Mouse (Mus musculus) telencephalon, adult 2 months (tissue): Measurements from ENCODE around the gene Mrps15.
"Not testable (repeated sequence)": the region's sequence is repeated elsewhere in the genome, so short reads cannot be mapped to it uniquely, and the experiment has no call there.

ENCODE experiments used
- DNase-seq: peaks from one replicate; pipeline ENCODE4 v3.0.0-alpha.2; 2011; ENCODE audit warnings: low read depth, low spot score

The Mrps15 gene

DNA sequence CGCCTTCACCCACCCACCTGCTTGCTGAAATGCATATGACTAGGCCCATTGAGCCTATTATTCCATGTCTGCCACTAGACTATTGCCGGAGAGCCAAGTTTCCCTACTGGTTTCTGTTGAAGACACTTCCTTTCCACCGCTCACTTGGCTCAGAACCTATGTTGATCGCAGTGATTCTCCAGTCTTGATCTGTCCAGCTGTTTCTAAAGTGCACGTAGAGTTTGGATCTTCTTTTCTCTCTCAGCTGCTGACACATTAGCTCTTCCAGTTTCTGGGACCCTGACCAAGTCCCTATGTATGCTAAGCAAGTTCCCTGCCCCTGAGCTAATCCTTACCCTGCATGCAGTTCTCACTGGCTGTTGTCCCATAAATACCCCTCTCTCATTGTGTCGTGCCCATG is 31.1 kb downstream of the Mrps15 start:
- no peak for DNase-seq

DNA sequence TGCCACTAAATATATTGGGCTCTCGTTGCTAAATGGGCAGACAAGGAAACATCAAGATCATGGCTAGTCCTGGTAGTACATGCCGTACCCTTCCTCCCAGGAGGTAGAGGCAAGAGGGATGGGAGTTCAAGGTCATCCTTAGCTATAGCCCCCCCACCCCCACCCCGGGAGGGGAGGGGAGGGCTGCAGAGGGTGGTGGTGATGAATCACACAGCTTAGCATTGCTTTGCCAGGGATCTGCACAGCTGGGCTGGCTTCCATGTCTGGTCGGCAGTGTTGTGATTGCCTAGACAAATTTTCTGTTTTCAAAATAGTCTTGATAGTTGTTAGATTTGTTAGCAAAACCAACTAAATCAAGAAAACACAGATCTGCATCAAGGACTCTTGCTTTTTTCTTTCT is 32.5 kb downstream of the Mrps15 start:
- no peak for DNase-seq

DNA sequence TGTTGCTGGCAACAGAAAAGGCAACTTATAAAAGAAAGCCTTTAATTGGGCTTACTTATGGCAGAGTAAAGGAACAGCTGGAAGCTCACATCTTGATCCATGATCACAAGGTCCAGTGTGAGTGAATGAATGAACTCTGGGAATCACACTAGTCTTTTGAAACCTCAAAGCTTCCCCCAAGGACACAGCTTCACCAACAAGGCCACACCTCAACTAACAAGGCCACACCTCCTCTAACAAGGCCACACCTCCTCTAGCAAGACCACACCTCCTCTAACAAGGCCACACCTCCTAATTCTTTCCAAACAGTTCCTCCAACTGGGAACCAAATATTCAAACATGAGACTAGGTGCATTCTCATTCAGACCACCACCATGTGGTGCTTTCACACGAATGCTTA is 34.9 kb downstream of the Mrps15 start:
- DNase-seq: no peak

DNA sequence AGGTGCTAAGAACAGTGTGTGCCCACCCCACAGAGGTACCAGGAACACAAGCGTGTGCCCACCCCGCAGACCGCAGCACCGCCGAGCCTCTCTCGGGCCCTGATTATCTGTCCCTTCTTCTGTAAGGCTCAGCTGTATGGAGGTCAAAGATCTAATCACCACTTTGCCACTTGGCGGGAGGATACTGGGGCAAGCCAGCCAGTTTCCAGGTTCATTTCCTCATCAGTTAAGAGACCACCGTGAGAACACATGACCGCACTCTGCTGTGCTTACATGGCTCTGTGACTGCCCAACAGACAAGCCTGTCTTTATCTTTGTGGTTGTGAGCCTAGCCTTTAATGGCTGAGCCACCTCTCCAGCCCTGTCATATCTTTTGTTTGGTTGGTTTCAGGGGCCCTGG is 36.3 kb downstream of the Mrps15 start:
- no peak for DNase-seq

DNA sequence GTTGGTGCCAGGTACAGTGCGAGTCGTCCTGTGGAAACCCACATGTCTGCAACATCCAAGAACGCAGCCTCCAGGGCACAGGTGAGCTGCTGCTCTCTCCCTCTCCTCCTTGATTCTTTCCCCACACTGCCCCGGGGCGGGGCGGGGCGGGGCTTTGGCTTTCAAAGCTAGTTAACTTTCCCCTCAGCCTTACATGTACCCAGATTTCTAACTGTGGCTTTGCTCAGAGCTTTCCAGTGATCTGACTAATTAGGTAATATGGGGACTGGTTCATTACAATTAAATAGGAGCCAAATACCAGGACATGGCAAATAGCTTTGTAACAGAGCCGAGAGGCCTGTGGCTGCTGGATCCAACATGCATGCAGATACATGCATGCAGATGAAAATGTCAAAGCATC is 37.7 kb downstream of the Mrps15 start:
- no peak for DNase-seq

DNA sequence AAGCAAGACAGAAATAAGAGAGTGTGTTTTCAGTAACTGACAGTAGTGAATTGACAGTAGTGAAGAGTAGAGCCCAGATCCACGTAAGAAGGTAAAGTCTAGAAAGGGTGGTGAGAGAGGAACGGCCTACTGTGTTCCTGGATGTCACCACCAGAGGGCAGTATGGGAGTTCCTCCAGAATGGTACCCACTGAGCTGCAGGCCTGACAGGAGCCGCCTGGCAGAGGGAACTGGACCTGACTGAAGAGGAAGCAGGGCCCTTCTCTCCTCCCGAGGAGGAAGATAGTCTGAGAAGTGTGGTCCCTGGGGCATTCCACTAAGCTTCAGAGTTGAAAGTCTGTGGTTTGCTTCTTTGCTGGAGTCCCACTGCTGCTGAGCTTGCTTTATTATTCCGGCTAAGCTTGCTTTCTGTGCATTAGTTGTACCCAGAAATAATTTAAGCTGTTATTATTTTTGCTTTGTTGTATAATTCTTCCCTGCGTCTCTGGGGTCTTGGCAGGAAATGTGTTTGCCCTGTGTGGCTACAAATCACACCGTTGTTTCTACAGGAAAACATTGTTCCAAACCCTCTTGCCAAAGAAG is 39.4 kb downstream of the Mrps15 start:
- DNase-seq: peak; percentile 62

DNA sequence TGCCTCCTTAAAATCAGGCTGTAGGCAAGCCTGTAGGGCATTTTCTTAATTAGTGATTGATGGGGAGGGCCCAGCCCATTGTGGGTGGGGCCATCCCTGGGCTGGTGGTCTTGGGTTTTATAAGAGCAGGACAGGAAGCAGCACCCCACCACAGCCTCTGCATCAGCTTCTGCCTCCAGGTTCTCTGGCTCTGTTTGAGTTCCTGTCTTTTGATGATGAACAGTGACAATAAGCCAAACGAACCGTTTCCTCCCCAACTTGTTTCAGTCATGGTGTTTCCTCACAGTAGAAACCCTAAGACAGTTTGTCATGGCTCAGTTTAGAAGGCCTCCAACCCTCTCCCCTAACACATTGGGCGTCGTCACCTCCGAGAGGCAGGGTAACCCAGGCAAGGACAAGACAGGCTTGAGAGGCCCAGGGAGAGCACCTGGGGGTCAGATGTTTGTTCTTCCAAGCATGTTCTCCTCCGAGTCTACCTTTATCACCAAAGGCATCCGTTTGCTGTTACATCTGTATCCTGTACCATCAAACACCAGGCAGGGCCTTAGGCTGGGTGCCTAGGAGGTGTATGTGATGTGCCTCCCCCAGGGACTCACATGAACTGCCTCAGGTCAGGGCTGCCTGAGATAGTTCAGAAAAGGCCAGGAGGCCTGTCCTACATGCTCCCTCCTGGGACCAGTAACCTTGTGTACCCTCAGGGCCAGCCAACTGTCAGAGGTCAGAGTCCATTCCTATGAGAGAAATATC is 43.5 kb downstream of the Mrps15 start:
- DNase-seq: no peak

DNA sequence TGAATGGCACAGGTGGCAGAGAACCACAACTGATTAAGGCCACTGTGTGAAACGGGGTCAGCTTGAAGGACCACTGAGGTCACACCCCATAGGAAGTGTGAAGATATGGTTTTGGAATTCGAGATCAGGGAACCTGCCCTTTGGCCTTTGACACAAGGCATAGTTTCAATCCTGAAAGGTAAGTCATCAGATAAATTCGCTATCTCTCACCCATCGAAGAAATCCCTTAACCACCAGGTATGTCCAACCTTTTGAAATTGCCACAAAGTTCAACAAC is 44.1 kb downstream of the Mrps15 start:
- no peak for DNase-seq

DNA sequence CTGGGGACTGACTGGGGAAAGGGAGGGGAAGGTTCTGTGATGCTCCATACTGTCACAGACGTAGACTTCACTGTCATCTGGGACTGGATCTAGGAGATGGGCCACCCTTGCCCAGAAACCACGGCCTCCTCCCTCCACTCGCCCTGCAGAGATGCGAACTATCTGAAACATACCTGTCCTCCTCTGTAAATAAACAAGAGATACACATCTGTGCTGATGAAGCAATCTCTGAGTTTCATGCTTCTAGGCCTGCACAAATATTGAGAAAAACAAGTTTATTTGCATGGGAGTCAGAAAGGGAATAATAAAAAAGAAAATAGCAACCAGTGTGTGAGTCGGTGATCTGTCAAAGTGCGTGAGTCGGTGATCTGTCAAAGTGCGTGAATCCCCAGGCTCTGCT is 45.1 kb downstream of the Mrps15 start:
- DNase-seq: no peak

DNA sequence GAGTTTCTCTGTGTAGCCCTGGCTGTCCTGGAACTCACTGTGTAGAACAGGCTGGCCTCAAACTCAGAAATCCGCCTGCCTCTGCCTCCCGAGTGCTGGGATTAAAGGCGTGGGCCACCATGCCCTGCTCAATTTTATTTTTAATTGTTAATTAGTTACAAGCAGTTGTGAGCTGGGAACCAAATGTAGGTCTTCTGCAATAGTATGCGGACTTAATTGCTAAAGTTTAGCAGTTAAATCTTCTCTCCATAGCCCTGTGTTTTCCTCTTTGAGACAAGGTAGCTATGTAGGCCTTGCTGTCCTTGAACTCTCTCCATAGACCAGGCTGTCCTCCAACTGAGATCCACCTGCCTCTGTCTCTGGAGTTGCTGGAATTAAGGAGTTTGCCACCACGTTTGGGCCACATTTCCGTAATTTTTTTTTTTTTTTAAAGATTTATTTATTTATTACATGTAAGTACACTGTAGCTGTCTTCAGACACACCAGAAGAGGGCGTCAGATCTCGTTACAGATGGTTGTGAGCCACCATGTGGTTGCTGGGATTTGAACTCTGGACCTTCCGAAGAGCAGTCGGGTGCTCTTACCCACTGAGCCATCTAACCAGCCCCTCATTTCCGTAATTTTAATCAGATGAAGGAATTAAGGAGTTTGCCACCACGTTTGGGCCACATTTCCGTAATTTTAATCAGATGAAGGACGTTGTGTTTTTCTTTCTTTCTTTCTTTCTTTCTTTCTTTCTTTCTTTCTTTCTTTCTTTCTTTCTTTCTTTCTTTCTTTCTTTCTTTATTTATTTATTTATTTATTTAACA is 49.1 kb downstream of the Mrps15 start:
- not testable (repeated sequence) for DNase-seq

DNA sequence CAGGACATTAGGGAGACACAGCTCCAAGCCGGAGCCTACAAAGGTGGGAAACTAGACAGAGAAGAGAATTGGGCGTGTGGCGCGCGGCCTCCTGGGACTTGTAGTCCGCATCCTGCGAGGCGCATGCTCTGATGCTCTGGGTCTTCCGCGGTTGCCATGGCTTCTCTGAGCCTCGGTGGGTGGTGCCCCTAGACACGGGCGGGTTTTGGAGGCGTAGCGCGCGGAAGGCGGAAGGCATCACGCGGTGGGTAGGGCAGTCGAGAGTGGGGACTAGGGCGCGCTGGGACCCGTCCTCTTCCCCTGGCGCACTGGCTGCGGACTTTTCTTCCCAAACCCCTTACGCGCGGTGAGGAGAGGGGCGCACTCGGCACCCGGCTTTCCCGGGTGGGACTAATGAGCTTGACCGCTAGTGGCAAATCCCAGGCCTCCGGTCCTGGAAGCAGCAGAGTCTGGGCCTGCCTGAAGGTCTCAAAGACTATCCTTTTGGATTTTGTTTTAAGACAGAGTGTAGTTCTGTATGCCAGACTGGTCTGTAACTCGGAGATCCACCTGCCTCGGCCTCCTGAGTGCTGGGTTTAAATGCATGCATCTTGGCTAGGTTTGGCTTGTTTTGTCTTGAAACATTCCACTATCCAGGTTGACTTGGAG is 49.9 kb downstream of the Mrps15 start, which contains the start of gene Lsm10:
Lsm10 (plus strand) TSS at position 160 of the 648 bp plus-strand sequence.
- DNase-seq: peak; percentile 95

DNA sequence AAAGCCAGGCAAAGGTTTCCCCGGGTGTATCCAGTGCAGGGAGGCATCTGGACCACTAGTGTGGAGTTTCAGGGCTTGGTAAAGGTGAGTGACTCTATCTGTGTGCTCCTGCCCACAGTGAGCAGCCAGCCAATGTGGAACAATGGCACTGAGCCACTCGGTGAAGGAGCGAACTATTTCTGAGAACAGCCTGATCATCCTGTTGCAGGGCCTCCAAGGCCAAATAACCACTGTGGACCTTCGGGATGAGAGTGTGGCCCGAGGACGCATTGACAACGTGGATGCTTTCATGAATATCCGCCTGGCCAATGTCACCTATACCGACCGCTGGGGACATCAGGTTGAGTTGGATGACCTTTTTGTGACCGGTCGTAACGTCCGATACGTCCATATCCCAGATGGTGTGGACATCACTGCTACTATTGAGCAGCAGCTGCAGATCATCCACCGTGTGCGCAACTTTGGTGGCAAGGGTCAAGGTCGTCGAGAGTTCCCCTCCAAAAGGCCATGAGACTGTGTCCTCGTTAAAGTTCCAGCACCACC is 51.1 kb downstream of the Mrps15 start:
- no peak for DNase-seq

DNA sequence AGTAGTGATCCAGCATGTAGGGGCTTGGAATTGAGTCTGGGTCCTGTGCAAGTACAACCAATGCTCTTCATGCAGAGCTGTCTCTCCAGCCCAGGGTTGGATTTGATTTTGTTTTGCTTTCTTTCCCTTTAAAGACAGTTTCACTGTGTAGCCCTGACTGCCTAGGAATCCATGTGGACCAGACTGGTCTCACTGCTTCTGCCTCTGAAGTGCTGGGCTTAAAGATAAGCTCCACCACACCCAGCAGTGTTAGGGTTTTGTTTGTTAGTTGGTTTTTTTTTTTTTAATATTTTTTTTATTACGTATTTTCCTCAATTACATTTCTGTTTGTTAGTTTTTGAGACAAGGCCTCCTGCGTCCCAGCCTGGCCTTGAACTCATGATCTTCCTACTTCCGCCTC is 52.6 kb downstream of the Mrps15 start:
- DNase-seq: no peak

DNA sequence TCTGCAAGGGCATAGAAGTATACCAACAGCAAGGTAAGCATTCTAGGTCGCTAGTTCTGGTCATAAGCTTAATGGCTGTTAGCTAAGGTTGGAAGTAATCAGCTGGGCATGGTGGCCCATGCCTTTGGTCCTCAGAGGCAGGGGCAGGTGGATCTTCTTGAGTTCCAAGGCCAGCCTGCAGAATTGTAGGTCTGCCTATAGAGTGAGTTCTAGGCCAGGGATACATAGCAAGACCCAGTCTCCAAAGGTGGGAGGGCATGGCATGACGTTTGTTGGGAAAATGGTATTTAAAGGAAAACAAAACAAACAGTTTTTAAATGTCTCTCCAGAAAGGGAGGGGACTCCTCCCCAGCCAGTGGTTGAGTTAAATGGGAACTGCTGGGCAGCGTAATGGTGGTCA is 54.0 kb downstream of the Mrps15 start:
- DNase-seq: no peak

DNA sequence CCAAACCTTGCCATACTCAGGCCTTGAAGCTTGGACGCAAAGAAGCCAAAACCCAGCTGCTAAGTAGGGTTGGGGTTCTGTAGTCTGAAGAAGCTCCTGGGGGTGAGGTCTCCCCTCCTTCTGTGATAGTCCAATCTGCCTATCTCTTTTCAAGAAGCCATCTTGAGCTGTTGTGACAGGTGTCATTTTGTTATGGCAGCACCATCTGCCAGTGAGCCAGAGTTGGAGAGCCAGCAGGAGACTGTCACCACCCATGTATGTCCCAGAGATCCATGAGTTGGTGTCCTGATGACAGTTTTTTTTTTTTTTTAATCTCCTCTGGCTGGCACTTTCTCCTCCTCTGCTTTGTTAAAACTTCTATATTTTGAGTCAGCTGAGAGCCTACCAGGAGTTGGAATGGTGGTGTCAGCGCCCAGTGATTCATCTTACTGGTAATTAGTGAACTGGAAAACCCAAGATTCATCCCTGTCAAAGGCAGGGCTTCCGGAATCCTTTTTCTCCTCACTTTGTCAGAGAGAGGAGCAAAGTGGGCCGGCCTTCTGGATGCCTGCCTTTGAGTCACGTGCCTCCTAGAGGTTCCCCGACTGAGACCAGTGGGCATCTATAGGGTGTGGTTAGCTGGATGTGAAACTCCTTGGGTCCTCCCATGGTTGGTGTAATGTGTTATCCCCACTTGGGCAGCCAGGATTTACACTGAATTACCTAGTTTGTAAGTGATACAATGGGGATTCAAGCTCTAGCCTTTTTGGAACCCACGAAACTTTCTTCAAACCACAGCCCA is 55.5 kb downstream of the Mrps15 start:
- peak; percentile 71 for DNase-seq

DNA sequence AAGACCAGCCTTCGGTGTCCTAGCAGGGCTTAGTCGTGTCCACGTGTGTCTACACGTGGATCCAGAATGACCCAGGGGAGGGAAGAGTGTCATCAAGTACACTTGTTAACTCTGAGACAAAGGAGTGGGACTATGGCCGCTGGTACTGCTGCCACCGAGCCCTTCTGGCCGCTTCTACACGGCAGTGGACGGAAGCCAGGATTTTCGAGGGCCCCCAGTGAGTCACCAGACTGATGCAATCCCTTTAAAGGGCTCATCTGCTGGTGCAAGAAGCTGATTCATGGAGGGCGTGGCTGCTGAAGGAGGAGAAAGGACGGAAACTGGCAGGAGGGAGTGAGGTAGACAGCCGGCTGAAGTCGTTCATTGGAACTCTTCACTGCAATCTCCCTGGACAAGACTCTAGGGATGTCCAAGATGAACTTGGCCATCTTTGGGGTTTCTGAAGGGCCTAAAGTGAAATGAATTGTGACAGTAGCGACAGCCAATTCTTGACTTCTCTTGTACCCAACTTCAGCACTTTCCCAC is 56.4 kb downstream of the Mrps15 start:
- DNase-seq: peak; percentile 89

DNA sequence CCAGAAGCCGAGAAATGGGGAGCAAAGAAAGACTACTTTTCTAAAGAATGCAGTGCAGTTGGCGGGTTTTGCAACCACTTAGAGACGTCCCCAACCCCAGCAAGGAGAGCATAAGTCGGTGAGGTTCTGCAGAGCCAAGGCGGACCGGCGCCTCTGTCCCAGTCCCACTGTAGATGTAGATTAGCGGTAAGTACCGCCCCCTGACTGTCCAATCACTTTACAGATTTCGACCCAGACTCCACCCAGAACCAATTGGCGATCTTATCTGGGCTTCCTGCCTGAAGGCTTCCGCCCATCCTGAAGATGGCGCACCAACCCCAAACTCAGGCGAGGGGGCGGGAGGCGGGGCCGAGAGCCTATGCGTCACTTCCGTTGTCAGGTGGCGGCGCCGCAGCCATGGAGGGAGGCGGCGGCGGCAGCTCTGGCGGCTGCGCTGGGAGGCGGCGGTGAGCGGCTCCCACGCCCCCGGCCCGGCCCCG is 56.9 kb downstream of the Mrps15 start, which contains the start of gene Stk40:
Stk40 (plus strand) TSS at position 368 of the 479 bp plus-strand sequence.
- DNase-seq: peak; percentile 98

DNA sequence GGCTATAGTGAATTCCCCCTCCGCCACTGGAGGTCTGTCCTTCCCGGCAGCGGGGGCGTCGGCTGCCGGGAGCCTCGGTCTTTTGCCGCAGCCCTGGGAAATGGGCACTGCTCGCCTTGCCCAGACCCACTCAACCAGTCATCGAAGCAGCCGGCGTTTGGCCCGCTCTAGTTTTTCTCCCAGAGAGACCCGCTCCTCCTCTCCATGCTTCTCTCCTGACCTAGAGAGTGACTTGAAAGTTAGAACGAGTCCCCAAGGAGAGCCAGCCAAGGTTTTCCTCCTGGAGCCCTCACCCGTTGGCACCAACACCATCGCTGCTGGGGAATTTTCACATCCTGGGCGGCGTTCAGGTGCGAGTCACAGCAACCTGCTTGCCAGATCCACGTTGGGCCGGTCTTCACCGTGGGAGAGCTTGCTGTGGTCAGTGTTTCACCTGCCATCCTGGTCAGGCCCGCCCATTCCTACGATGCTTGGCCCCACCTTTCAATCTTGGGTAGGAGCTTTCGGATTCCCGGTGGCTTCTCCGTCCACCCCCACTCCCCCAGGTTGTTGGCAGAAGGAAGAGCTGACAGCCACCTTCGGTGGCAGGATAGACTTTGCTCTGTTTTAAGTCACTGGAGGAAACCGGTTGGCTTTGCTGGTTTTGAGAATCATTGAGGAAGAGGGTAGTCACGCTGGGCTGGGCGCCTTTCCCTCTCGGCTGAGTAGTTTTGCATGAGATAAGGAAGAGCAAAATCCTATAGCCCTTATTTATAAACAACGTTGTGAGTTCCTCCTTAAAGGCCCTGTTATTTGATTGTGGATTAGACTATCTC is 57.7 kb downstream of the Mrps15 start:
- DNase-seq: no peak
